Mouse (Mus musculus) brain, adult 10 weeks (tissue): ENCODE data around the gene Parva. TPM values are rescaled to one million over a fixed set of nuclear protein-coding genes. Genes with fewer than 3 reads are reported as not detected.

Experiments used
- polyA plus RNA-seq: library from polyadenylated mRNA; stranded (reverse); fragments of 350-450 nt; fragmentation: Illumina TruSeq; extraction: RNeasy Lipid Tissue Mini Kit (QIAGEN cat#74804); gene quantifications from one replicate; pipeline ENCODE4 v1.2.3, GENCODE M21; 2015; ENCODE audit warnings: low read depth, low replicate concordance

The Parva gene
- polyA plus RNA-seq = 45.1 TPM

DNA sequence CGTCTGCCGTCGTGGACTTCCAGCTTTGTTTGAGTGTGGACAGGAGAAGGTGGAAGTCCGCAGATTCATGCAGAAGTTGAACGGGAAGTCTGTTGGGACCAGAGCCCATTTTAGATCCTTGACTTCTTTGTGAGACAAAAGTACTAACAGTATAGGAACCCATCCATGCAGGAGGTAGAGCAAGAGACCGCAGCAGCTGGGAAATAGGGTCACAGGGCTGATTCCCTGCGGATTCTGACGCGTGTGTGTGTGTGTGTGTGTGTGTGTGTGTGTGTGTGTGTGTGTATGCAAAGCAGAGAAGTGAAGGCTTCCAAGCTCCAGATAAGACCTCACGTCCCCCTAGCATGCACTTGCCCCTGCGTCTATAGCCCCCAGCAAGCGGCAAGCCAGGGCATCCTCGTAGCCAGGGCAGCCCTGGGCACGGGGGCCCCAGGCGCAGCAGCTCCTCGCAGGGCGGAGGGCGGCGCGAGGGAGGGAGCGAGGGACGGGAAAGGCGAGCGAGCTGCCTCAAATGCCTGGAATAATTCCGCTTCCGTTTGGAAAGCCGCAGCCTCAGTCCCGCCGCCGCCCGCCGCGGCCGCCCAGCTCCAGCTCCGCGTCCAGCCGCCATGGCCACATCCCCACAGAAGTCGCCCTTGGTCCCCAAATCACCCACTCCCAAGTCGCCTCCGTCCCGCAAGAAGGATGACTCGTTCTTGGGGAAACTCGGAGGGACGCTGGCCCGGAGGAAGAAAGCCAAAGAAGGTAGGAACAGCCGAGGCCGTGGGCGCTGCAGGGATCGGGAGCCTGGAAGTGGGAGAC lies at the start of gene Parva:
Gene Parva, plus strand, starts transcription at position 149 of the 801 bp plus-strand sequence.

Other genes with a start within 250 kb of the Parva start
- 342 TPM for gene Mical2, start 201.6 kb upstream of the Parva start, polyA plus RNA-seq